Comparison of ENCODE assay signal across 9 mouse cellular contexts in genomic region chr6:127374464-127375143, GRCm38 (mm10).
DNase-seq lines count a peak whose midpoint lies in the region; ATAC-seq lines count a peak whose summit lies in the region.
"Had no signal": no experiment of that assay in that cellular context is flagged by ENCODE, and none has a peak within 500 bp of the region (broad histone marks: within the 10 kb centered on the region; RNA-seq: fewer than 3 reads in every experiment).

No protein-coding gene starts in this region.

- H3K27me3 ChIP-seq in forebrain, embryonic 10.5 days (ENCODE audit: poor library complexity, severe bottlenecking), result peaks cover 20% of the 10 kb centered on the region
- no peaks in the 10 kb centered on the region for H3K27me3 ChIP-seq in forebrain, embryonic 15.5 days
- H3K27me3 ChIP-seq in heart, embryonic 14.5 days (ENCODE audit: control insufficient read depth, insufficient read depth, low read length), result no peaks in the 10 kb centered on the region
- H3K27me3 ChIP-seq: liver, embryonic 12.5 days had no signal

- no peak for ATAC-seq in forebrain, embryonic 15.5 days (replicated peaks)
- 0 out of 2 replicates have a peak, but pooled peaks have one; percentile 38 for ATAC-seq in heart, embryonic 14.5 days (ENCODE audit: insufficient number of reproducible peaks, insufficient read depth, low FRiP score, low read depth)
- ATAC-seq: liver, embryonic 12.5 days had no signal

- 76% methylated on average over 12 of the region's 12 CpGs for WGBS in forebrain, embryonic 10.5 days
- WGBS in forebrain, embryonic 15.5 days, result 61% methylated on average over 12 of the region's 12 CpGs
- WGBS in heart, embryonic 14.5 days, result 6% methylated on average over 12 of the region's 12 CpGs

- H3K36me3 ChIP-seq in forebrain, embryonic 10.5 days (replicated peaks), result no peaks in the 10 kb centered on the region
- no peaks in the 10 kb centered on the region for H3K36me3 ChIP-seq in forebrain, embryonic 15.5 days
- no peaks in the 10 kb centered on the region for H3K36me3 ChIP-seq in heart, embryonic 14.5 days (ENCODE audit: control insufficient read depth, insufficient read depth, low read length)
- H3K36me3 ChIP-seq: liver, embryonic 12.5 days had no signal

- peaks cover 53% of the 10 kb centered on the region for H3K4me1 ChIP-seq in forebrain, embryonic 10.5 days
- H3K4me1 ChIP-seq in forebrain, embryonic 15.5 days, result peaks cover 12% of the 10 kb centered on the region
- H3K4me1 ChIP-seq in heart, embryonic 14.5 days (ENCODE audit: control insufficient read depth in 2 of 2, insufficient read depth in 2 of 2, low read length in 2 of 2), result peaks cover 31 to 35% of the 10 kb centered on the region in 2 experiments

- no peak overlapping the region for H3K4me3 ChIP-seq in forebrain, embryonic 10.5 days
- H3K4me3 ChIP-seq in forebrain, embryonic 15.5 days, result no peak overlapping the region
- no peak overlapping the region for H3K4me3 ChIP-seq in heart, embryonic 14.5 days (ENCODE audit: control insufficient read depth in 1 of 2, insufficient read depth in 1 of 2, low read depth in 1 of 2, low read length in 2 of 2)
- H3K4me3 ChIP-seq: liver, embryonic 12.5 days had no signal

- no peaks in the 10 kb centered on the region for H3K9me3 ChIP-seq in forebrain, embryonic 10.5 days
- H3K9me3 ChIP-seq in forebrain, embryonic 15.5 days, result no peaks in the 10 kb centered on the region
- no peaks in the 10 kb centered on the region for H3K9me3 ChIP-seq in heart, embryonic 14.5 days (ENCODE audit: control insufficient read depth, low read length)
- H3K9me3 ChIP-seq: liver, embryonic 12.5 days had no signal

- H3K4me2 ChIP-seq in forebrain, embryonic 15.5 days (replicated peaks), result no peak overlapping the region
- peak overlapping the region; percentile 18; the same call in 1 of the 2 replicates for H3K4me2 ChIP-seq in heart, embryonic 14.5 days (ENCODE audit: low read length)
- H3K4me2 ChIP-seq: liver, embryonic 12.5 days had no signal

- peak overlapping the region; percentile 53; the same call in 1 of the 2 replicates for H3K27ac ChIP-seq in forebrain, embryonic 10.5 days
- H3K27ac ChIP-seq in forebrain, embryonic 15.5 days (replicated peaks), result no peak overlapping the region
- H3K27ac ChIP-seq in heart, embryonic 14.5 days (replicated peaks in 1 of 2; ENCODE audit: control insufficient read depth in 1 of 2, insufficient read depth in 1 of 2, low read depth in 2 of 2, low read length in 2 of 2), result peak overlapping the region in 1 of 2 experiments; percentile 49; a peak in 1 of 4 replicates
- H3K27ac ChIP-seq: liver, embryonic 12.5 days had no signal

- no peak overlapping the region for H3K9ac ChIP-seq in forebrain, embryonic 15.5 days (replicated peaks)
- no peak overlapping the region for H3K9ac ChIP-seq in heart, embryonic 14.5 days (ENCODE audit: low read length)
- H3K9ac ChIP-seq: liver, embryonic 12.5 days had no signal

- DNase-seq in forebrain, embryonic 10.5 days (ENCODE audit: extremely low spot score, low spot score), result no peak
- DNase-seq in testis, postnatal 14 days (ENCODE audit: low spot score), result peak; percentile 57
- DNase-seq in testis, postnatal 10 days (ENCODE audit: low spot score), result no peak
- no peak for DNase-seq in natural killer cell, adult 2 months (ENCODE audit: low spot score in 2 of 2)
- no peak for DNase-seq in thymus, adult 18-20 months
- no peak for DNase-seq in spleen, postnatal 36 days (ENCODE audit: low spot score in 2 of 2)
